Comparison of ENCODE assay signal across 16 mouse cellular contexts in the genomic region with DNA sequence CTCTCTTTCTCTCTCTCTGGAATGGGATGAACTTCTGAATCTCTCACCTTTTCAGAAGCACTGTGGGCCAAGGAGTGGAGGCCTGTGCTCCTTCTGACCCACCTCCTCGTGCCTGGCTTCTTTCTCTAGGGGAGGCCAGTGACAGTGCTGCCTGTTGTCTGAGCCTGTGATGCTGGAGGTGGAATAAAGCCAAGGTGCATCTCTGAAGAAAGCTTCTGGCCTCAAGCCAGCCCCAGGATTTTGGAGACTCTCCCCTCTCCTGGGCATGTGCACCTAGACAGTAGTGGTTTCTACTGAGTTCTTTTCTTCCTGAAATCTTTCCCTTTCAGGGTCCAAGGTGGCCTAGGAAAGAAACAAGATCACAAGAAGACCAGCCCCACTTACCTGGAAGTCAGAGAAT.
DNase-seq lines count a peak whose midpoint lies in the region; ATAC-seq and TF ChIP-seq lines count a peak whose summit lies in the region.
"Had no signal": no experiment of that assay in that cellular context is flagged by ENCODE, and none has a peak within 500 bp of the region (broad histone marks: within the 10 kb centered on the region; RNA-seq: fewer than 3 reads in every experiment).

No protein-coding gene starts in this region.

- H3K9ac ChIP-seq in hindbrain, embryonic 12.5 days: no peak overlapping the region
- no peak overlapping the region for H3K9ac ChIP-seq in midbrain, embryonic 16.5 days (ENCODE audit: low read depth, low read length)
- H3K9ac ChIP-seq in heart, embryonic 12.5 days: no peak overlapping the region
- H3K9ac ChIP-seq: embryonic facial prominence, embryonic 12.5 days had no signal

- no peaks in the 10 kb centered on the region for H3K9me3 ChIP-seq in forebrain, embryonic 10.5 days
- no peaks in the 10 kb centered on the region for H3K9me3 ChIP-seq in hindbrain, embryonic 12.5 days (replicated peaks)
- H3K9me3 ChIP-seq in midbrain, embryonic 16.5 days (replicated peaks; ENCODE audit: control insufficient read depth, low read length, poor library complexity, severe bottlenecking): no peaks in the 10 kb centered on the region
- H3K9me3 ChIP-seq in heart, embryonic 12.5 days (replicated peaks): no peaks in the 10 kb centered on the region
- H3K9me3 ChIP-seq: embryonic facial prominence, embryonic 12.5 days; G1E had no signal

- H3K27ac ChIP-seq in forebrain, embryonic 10.5 days: peak overlapping the region; percentile 95
- H3K27ac ChIP-seq in hindbrain, embryonic 12.5 days: peak overlapping the region; percentile 98
- peak overlapping the region; percentile 60; the same call in 1 of the 2 replicates for H3K27ac ChIP-seq in midbrain, embryonic 16.5 days (ENCODE audit: low read length)
- no peak overlapping the region for H3K27ac ChIP-seq in heart, embryonic 12.5 days (ENCODE audit: poor library complexity, severe bottlenecking)
- H3K27ac ChIP-seq: embryonic facial prominence, embryonic 12.5 days; kidney, postnatal 0 days; stomach, postnatal 0 days had no signal

- H3K36me3 ChIP-seq in forebrain, embryonic 10.5 days (replicated peaks): peaks cover 86% of the 10 kb centered on the region
- H3K36me3 ChIP-seq in hindbrain, embryonic 12.5 days: peaks cover 31% of the 10 kb centered on the region
- no peaks in the 10 kb centered on the region for H3K36me3 ChIP-seq in midbrain, embryonic 16.5 days (ENCODE audit: control insufficient read depth, insufficient read depth, low read length)
- H3K36me3 ChIP-seq in heart, embryonic 12.5 days: no peaks in the 10 kb centered on the region
- H3K36me3 ChIP-seq: embryonic facial prominence, embryonic 12.5 days; G1E had no signal

- peaks cover 100% of the 10 kb centered on the region for H3K27me3 ChIP-seq in forebrain, embryonic 10.5 days (ENCODE audit: poor library complexity, severe bottlenecking)
- H3K27me3 ChIP-seq in hindbrain, embryonic 12.5 days: peaks cover 38% of the 10 kb centered on the region
- H3K27me3 ChIP-seq in midbrain, embryonic 16.5 days (ENCODE audit: control insufficient read depth, insufficient read depth, low read depth, low read length): no peaks in the 10 kb centered on the region; the same call in 1 of the 2 replicates
- peaks cover 100% of the 10 kb centered on the region for H3K27me3 ChIP-seq in heart, embryonic 12.5 days (replicated peaks)

- 35% methylated on average over 1 of the region's 1 CpGs for WGBS in forebrain, embryonic 10.5 days
- WGBS in hindbrain, embryonic 12.5 days: 13% methylated on average over 1 of the region's 1 CpGs
- 33% methylated on average over 1 of the region's 1 CpGs for WGBS in midbrain, embryonic 16.5 days
- WGBS in heart, embryonic 12.5 days: 15% methylated on average over 1 of the region's 1 CpGs
- 6% methylated on average over 1 of the region's 1 CpGs for WGBS in lung, adult 2 months

- TF ChIP-seq POLR2A in lung, adult 2 months (IDR thresholded peaks at IDR 0.05; ENCODE audit: borderline replicate concordance, extremely low read depth, low read depth, low read length): no peak

- no peak overlapping the region for H3K4me3 ChIP-seq in forebrain, embryonic 10.5 days
- H3K4me3 ChIP-seq in hindbrain, embryonic 12.5 days: no peak overlapping the region
- H3K4me3 ChIP-seq in midbrain, embryonic 16.5 days (ENCODE audit: low read depth, low read length): no peak overlapping the region
- H3K4me3 ChIP-seq in heart, embryonic 12.5 days: no peak overlapping the region
- no peak overlapping the region for H3K4me3 ChIP-seq in lung, adult 2 months (replicated peaks; ENCODE audit: extremely low read depth, low read depth, low read length)
- H3K4me3 ChIP-seq: embryonic facial prominence, embryonic 12.5 days had no signal

- DNase-seq in cerebellum, postnatal 10 days: peak; percentile 70 to 71
- no peak for DNase-seq in cerebellum, adult 8-10 months
- DNase-seq in forebrain, embryonic 10.5 days (ENCODE audit: extremely low spot score, low spot score): no peak
- no peak for DNase-seq in lung, adult 2 months
- no peak for DNase-seq in kidney, postnatal 10 days
- DNase-seq: adrenal gland, postnatal 36 days; gastrocnemius, postnatal 14 days; lung, postnatal 14 days had no signal

- H3K4me1 ChIP-seq in forebrain, embryonic 10.5 days: peaks cover 99% of the 10 kb centered on the region
- peaks cover 86% of the 10 kb centered on the region for H3K4me1 ChIP-seq in hindbrain, embryonic 12.5 days
- H3K4me1 ChIP-seq in midbrain, embryonic 16.5 days (ENCODE audit: control insufficient read depth, insufficient read depth, low read length): peaks cover 23% of the 10 kb centered on the region; the same call in 1 of the 2 replicates
- peaks cover 22% of the 10 kb centered on the region for H3K4me1 ChIP-seq in heart, embryonic 12.5 days (replicated peaks)
- no peaks in the 10 kb centered on the region for H3K4me1 ChIP-seq in lung, adult 2 months (ENCODE audit: control insufficient read depth, insufficient read depth, low read length)

- TF ChIP-seq CTCF in lung, adult 2 months (IDR thresholded peaks at IDR 0.05; ENCODE audit: insufficient read depth, low read length): no peak

- H3K4me2 ChIP-seq in hindbrain, embryonic 12.5 days (replicated peaks): no peak overlapping the region
- no peak overlapping the region for H3K4me2 ChIP-seq in midbrain, embryonic 16.5 days (ENCODE audit: low read length)
- H3K4me2 ChIP-seq in heart, embryonic 12.5 days: no peak overlapping the region
- H3K4me2 ChIP-seq: embryonic facial prominence, embryonic 12.5 days; liver, embryonic 11.5 days had no signal

- ATAC-seq in hindbrain, embryonic 12.5 days (ENCODE audit: low FRiP score): no peak
- ATAC-seq in midbrain, embryonic 16.5 days: no peak
- no peak for ATAC-seq in heart, embryonic 12.5 days (ENCODE audit: insufficient number of reproducible peaks, low FRiP score)

Comparison
In these comparisons a context has a peak if more than half of its experiments do, and no peak if none do; other contexts are left out.
1. DNase-seq: peak in cerebellum, postnatal 10 days (2 of 2); none in cerebellum, adult 8-10 months (single experiment), forebrain, embryonic 10.5 days (single experiment), lung, adult 2 months (single experiment) and kidney, postnatal 10 days (single experiment).